Mouse (Mus musculus) heart, adult 18-20 months (tissue): ENCODE measurements at regions not wholly inside any gene's neighbourhood (a gene's known extent, or its start where the extent isn't known, plus 50 kb on each side); places are given as distances from the start of the nearest gene placed in this dataset.
A peak's percentile ranks its signal among the peaks of the same experiment; 100 is the strongest.
"Not testable (repeated sequence)": the region's sequence is repeated elsewhere in the genome, so short reads cannot be mapped to it uniquely, and the experiment has no call there.

ENCODE experiments used
- DNase-seq, 2 experiments: peaks; one replicate each; pipeline ENCODE4 v3.0.0; 2021 to 2022; ENCODE audit warnings: mixed read lengths in 1 of 2

DNA sequence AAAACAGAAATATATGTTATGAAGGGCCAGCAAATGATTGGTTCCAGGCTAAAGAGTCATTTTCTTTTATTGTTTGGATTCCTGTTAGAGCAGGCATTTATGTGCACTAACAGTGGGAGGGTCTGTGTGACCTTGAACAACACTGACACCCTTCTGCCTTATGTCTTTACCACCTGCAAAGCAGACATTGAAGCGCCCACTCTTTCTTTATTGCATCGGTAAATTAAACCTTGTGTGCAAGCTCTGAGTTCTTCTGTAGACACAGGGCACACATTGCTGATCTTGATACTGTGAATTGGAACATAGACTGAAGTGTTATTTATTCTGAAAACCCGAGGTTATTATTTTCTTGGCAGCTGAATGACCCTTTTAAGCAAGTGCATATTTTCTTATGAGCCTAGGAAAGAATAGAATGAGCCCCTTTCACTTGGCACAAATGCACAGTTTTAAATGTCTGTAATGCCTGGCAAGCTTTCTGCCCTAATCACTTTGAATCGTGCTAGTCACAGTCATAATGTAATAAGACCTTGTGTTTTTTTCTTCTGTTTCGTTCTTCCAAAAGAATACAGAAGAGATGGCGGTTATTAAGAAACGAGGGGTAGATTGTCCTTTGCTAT, 125.1 kb upstream of the Cobl start:
- no peak for DNase-seq

DNA sequence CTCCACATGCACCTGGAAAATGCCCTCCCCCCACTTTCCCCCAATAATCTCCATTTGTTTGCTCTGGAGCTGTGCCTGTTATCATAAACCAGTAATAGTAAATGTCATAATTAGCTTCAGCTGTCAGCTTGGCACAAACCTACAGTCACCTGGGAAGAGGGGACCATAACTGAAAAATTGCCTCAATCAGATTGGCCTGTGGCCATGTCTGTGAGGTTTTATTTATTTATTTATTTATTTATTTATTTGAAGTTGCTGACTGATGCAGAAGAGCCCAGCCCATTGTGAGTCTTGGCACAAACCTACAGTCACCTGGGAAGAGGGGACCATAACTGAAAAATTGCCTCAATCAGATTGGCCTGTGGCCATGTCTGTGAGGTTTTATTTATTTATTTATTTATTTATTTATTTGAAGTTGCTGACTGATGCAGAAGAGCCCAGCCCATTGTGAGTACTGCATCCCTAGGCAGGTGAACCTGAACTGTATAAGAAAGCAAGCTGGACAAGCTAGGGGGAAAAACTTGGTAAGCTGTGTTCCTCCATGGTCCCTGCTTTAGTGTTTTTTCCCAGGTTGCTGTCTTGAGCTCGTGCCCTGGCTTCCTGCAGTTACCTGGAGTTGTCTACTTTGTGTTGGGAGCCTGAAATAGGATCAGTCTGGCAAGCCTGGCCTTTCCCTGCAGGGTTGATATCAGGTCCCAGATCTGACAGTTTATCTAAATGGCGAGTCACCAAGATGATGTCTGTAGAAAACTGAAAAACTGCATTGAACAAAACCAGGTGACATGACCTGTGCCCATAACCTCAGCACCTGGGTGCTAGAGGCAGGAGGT, 120.3 kb upstream of the Cobl start:
- not testable (repeated sequence) for DNase-seq

DNA sequence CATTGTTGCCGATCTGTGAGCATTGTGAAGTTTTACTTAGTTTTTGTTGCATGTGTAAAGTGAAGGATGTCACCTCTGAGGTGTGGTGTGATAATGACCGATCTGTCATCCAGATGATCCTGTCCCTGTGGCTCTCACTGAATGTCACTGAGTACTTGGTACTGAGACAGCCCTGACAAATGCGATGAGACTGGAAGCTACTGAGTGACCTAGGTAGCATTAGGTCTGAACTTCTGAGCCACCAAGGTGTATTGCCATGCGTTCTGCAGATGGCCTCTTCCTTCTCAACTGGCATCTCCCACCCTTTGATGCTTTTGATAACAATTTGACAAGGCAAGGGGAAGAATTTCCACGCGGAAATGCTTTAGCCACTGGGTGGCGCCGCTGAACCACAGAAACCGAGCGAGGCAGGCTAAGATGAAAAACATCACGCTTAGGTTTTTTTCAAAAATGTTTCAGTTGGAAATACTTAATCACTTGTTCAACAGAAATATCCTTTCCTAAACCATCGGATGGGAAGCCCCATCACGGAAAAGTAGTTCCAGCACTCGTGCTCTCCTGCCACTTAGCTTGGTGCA, 114.3 kb upstream of the Cobl start:
- peak in 1 of 2 experiments; percentile 13 for DNase-seq

DNA sequence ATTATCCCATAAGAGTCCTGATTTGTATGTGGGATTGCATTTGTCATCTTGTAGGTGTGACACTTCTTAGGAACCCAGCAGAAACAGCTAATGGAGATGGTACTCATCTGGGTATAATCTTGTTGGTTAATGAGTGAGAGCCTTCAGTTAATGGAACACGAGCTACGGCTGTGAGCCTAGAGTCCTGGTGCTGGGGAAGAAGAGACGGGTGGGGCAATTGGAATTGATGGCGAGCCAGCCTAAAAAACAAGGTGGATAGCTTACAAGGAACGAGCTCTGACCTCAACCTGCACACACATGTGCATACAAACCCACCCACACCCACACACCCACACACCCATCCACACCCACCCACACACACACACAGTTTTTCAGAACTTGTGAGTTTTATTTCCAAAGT, 94.9 kb upstream of the Cobl start:
- DNase-seq = no peak

GRCm38 (mm10) chr11:12558995-12559633, 94.4 kb upstream of the Cobl start:
- peak; percentile 9 to 34 for DNase-seq

DNA sequence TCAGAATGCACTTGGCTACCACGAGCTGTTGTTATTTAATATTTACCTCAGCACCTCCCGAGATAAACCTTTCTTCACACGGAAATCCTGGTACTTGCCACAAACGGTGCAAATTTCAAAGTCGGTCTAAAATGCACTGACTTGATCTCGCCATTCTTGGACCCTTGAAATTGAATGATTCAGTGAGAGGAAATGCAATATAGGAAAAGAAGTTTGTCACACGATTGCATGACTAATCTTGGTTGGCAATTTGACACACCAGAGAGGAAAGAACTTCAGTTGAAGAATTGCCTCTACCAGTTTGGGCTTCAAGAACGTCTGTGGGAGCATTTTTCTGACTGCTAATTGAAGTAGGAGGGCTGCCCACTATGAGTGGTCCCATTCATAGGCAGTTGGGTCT, 93.4 kb upstream of the Cobl start:
- no peak for DNase-seq

DNA sequence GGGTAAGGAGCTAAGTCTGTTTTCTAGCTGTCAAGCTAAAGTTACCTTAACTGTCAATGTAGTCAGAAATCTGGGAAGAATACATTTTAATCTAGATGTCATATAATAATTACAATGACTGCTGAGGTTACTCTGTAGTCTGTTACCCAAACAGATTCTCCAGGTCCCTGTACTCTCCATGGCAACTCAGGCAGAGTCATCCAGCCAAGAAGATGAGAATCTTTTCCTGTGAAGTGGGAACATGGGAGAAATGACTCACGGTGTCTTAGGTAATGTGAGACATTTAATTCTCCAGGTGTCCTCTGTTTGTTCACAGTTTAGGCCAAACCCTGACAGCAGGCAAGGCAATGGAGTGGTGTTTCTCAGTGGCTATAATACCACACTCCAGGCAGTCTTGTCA, 81.0 kb upstream of the Cobl start:
- DNase-seq = no peak

- peak in 1 of 2 experiments; percentile 12 for DNase-seq
These were observed 78.3 kb upstream of the Cobl start for GRCm38 (mm10) chr11:12543042-12543441.

DNA sequence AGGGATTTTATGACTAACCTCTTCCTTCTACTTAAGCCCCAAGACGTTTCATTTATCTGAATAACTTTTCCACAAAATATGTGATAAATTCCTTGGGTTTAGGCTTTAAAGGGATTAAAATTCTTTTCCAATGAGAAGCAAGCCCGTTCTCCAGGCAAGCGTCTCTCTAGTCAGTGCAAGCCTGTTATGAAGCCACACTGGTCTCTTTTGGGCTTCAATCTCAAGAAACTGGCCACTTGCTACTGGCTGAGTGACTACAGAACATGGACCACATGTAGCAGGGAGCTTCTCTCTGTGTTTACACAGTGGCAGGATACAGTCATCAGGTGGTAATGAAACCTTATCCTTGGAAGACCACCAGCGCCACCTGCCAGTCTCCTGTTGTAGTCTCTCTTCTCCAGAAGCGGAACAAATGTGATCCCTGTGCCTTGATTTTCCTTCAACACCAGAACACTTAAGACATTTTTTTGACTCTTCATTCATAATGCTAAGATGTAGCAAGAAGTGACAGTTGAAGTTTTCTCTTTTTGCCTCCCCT, 75.6 kb upstream of the Cobl start:
- DNase-seq = no peak

GRCm38 (mm10) chr11:12535063-12535462, 70.3 kb upstream of the Cobl start:
- no peak for DNase-seq

- peak; percentile 16 to 28 for DNase-seq
These were observed 67.5 kb upstream of the Cobl start for GRCm38 (mm10) chr11:12532288-12532687.

GRCm38 (mm10) chr11:12522063-12522462, 57.3 kb upstream of the Cobl start:
- DNase-seq = not testable (repeated sequence)

DNA sequence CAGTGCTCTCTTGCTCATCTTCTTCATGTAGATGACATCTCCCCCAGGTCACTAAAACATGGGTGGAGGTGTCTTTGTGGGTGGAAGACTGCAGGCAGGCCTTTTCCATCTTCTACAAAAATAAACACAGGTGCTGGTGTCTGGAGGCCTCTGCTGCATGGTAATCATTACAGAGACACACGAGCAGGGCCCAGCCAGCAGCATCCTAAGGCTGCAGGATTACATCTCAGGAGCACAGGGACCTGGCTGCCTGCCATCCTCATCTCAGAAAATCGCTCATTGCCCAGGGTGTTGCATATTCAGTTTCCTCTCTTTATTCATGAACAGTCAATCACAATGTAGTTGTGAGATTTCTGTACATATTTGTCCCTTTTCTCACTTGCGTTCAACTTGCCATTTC, 56.5 kb upstream of the Cobl start:
- DNase-seq = no peak

GRCm38 (mm10) chr11:12516374-12516773, 51.6 kb upstream of the Cobl start:
- no peak for DNase-seq
